Mouse (Mus musculus): Measurements from ENCODE around the gene Acer2. TPM values are rescaled to one million over a fixed set of nuclear protein-coding genes. Genes with fewer than 3 reads are reported as not detected.
A peak's percentile ranks its signal among the peaks of the same experiment; 100 is the strongest.

Gene Acer2
- total RNA-seq, 1 experiment from 2014 or later, result 0.78 TPM

GRCm38 (mm10) chr4:86886160-86886878 is 12.1 kb downstream of the Acer2 start:
- ATAC-seq (replicated peaks; ENCODE audit: low read depth, poor library complexity, severe bottlenecking), result peak; percentile 87

DNA sequence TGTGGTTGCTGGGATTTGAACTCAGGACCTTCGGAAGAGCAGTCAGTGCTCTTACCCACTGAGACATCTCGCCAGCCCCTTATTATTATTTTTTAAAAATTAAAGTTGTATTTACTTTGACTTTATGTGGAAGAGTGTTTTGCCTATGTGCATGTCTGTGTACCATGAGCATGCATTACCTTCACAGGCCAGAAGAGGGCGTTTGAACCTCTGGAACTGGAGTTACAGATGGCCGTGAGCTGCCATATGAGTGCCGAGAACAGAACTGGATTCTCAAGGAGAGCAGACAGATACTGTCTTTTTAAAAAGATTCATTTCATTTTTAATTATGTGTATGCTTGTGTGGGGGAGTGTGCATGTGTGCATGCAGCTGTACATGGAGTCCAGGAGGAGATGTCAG is 13.7 kb downstream of the Acer2 start:
- no peak for ATAC-seq (replicated peaks; ENCODE audit: low read depth, poor library complexity, severe bottlenecking)

DNA sequence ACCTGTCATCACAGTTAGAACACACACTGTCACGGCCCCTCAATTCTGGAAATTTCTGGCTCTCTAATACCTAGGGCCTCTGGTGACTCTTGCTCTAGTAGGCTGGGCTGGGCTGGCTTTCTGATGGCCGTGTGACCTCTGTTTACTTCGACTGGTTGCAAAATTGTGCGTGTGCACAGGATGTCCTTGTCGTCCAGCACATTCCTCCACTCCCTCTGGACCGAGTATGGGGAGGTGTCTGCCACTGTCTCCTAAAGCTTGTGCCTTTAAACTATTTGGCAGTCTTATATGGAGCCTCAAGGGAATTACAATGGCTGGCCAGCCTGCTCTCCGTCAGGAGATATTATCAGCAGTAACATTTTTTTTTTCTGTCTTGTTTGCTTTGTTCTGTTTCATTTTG is 23.2 kb downstream of the Acer2 start:
- no peak for ATAC-seq (replicated peaks; ENCODE audit: low read depth, poor library complexity, severe bottlenecking)

GRCm38 (mm10) chr4:86898791-86899474 is 24.7 kb downstream of the Acer2 start:
- ATAC-seq (replicated peaks; ENCODE audit: low read depth, poor library complexity, severe bottlenecking), result no peak

DNA sequence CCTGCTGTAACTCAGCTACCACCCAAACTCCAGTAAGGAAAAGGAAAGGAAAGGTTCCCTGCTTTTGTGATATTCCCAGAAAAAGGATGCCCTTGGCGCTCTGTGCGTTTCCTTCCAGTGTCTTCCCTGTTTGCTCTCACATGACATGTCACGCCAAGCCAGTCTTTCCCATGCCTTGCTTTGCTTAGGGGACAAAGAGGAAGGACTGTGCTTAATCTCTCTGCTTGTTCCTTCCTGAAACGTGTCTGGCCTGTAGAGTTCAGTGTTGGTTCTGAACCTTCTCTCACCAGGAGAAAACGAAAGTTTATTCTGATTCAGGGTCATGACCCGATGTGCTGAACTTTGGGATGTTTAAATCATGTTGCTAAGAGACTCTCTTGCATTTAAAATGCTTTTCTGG is 28.2 kb downstream of the Acer2 start:
- peak; percentile 67 for ATAC-seq (replicated peaks; ENCODE audit: low read depth, poor library complexity, severe bottlenecking)

- peak; percentile 62; the same call in 1 of the 2 replicates for ATAC-seq (replicated peaks; ENCODE audit: low read depth, poor library complexity, severe bottlenecking)
Measured at GRCm38 (mm10) chr4:86904969-86905368, 30.8 kb downstream of the Acer2 start.

DNA sequence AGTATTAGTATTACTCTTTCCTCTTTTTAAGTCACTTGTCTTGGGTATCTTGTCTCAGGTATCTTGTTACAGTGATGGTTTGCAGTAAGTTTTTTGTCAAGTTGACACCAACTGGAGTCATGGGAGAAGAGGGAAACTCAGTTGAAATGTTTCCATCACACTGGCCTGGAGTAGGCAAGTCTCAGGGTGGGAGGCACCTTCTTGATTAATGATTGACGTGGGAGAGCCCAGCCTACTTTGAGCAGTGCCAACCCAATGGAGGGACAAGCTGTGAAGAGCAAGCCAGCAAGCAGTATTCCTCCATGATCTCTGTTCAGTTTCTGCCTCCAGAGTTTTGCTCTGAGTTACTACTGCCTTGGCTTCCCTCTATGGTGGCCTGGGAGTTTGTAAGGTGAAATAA is 31.7 kb downstream of the Acer2 start:
- no peak for ATAC-seq (replicated peaks; ENCODE audit: low read depth, poor library complexity, severe bottlenecking)

GRCm38 (mm10) chr4:86911576-86912341 is 37.6 kb downstream of the Acer2 start:
- ATAC-seq (replicated peaks; ENCODE audit: low read depth, poor library complexity, severe bottlenecking), result 0 out of 2 replicates have a peak, but pooled peaks have one; percentile 29

DNA sequence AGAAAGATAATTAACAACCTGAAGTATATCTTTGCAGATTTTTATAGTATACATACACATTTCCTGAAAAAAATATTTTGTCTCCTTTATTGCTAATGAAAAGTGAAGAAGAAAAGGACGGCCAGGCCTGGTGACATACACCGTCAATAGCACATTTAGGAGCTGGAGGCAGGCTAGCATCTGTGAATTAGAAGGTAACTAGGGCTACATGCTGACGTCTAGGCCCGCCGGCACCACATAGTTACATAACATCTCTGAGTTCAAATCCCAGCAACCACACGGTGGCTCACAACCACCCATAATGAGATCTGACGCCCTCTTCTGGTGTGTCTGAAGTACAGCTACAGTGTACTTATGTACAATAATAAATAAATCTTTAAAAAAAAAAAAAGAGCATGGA is 38.6 kb downstream of the Acer2 start:
- no peak for ATAC-seq (replicated peaks; ENCODE audit: low read depth, poor library complexity, severe bottlenecking)

GRCm38 (mm10) chr4:86916062-86916461 is 41.9 kb downstream of the Acer2 start:
- ATAC-seq (replicated peaks; ENCODE audit: low read depth, poor library complexity, severe bottlenecking), result no peak

GRCm38 (mm10) chr4:86923476-86924055 is 49.4 kb downstream of the Acer2 start:
- ATAC-seq (replicated peaks; ENCODE audit: low read depth, poor library complexity, severe bottlenecking), result no peak

DNA sequence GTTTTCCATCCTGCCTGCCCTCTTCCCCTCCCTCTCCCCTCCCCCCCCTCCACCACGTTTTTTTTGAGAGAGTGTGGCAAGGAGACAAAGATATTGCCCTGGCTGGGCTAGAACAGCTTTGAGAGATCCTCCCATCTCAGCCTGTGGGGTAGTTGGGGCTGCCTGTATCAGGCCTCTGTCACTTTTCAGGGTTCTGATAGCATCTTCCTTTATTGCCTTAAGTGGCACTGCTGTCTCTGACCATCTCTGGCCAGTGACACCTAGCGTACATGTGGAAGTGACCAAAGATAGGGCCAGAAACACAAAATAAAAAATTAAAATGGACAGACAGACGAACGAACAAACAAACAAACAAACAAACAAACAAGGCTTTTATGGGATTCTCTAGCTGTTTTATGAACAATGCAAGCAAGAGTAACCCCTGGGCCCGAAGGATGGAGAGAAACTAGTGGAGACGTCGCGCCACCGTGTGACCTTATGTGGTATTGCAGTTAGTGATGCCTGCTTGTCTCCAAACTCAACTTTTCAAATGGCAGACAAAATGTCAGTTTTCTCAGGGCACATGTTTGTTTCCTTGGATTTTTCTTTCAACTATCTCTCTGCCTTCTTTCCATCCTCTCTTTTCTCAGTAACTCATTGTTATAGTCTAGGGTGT is 50.7 kb downstream of the Acer2 start:
- peak; percentile 96 for ATAC-seq (replicated peaks; ENCODE audit: low read depth, poor library complexity, severe bottlenecking)

DNA sequence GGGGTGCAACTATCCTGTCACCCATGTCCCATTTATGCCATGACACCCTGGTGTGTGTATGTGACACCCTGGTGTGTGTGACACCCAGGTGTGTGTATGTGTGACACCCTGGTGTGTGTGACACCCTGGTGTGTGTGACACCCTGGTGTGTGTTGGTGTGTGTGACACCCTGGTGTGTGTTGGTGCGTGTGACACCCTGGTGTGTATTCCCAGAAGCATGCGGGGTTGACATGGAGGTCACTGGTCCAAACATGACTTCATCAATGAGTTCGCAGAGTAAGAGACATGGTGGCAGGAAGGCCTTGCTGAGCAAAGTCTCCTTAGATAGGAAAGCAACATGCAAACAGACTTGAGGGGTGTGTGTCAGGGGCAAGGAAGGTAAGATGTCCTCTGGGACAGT is 52.8 kb downstream of the Acer2 start:
- no peak for ATAC-seq (replicated peaks; ENCODE audit: low read depth, poor library complexity, severe bottlenecking)

- ATAC-seq (replicated peaks; ENCODE audit: low read depth, poor library complexity, severe bottlenecking), result no peak
Measured at GRCm38 (mm10) chr4:86930101-86930635, 56.0 kb downstream of the Acer2 start.

DNA sequence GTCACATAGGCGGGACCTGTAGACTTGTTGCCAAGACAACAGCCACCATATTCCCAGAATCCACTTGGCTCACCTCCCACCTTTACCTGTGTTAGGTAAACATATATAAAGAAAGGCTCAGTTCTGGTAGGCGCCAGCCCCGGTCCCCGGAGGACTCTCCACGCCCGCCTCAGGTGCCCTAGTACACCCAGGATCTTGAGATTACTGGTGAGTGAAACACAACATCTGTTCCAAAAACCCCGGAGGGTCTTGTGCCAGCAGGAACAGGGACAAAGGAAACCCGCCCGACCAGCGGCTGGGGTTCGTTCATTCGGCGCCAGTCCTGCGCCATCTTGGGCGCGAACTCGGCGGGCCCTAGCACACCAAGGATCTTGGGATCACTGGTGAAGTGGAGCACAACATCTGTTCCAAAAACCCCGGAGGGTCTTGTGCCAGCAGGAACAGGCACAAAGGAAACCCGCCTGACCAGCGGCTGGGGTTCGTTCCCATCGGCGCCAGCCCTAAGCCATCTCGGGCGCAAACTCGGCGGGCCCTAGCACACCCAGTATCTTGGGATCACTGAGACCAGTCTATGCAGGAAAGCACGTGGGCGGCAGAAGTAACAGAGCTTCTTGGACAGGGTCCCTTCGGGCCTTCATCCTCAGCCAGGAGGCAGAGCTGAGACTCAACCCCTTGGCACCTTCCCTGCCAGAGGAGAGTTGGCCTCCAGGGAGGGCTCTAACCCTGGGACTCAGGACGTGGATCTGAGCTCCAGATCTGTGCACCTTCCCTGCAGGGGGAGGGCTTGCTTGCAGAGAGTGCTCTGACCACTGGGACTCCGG is 56.6 kb downstream of the Acer2 start:
- ATAC-seq (replicated peaks; ENCODE audit: low read depth, poor library complexity, severe bottlenecking), result 0 out of 2 replicates have a peak, but pooled peaks have one; percentile 18

DNA sequence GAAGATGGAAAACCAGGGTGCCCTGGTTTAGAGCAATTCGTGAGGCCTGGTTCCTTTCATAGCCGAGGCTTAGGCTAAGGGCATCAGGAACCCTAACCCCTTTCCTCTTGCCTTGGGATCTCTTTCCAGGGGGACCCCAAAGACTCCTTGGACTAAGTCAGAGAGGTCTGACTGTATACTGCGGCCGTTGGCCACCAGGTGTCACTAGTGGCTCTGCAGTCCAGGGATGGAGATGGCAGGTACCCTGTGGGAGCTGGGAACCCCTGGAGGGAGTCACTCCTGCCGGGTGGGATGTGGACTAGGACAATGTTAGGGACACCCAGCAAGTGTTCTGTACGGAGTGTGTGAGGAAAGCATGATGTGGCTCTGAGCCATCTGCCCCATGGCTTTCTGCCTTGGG is 58.8 kb downstream of the Acer2 start:
- no peak for ATAC-seq (replicated peaks; ENCODE audit: low read depth, poor library complexity, severe bottlenecking)

DNA sequence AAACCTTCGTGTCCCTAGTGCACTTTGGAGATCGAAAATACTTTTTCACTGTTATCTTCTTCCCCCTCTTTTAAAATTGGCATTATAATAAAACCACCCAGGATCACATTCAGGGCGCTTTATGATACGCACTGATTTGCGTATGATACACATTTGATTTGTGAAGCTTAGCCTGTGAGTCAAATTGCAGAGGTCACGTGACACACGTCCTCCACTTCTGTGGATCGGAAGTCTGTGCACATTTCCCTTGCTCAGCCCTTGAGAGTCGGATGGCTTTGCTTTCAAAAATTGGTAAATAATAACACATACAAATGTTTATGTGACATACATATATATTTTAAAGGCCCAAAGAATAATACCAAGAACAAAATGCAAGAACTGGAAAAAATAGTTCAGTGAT is 62.0 kb downstream of the Acer2 start:
- no peak for ATAC-seq (replicated peaks; ENCODE audit: low read depth, poor library complexity, severe bottlenecking)

DNA sequence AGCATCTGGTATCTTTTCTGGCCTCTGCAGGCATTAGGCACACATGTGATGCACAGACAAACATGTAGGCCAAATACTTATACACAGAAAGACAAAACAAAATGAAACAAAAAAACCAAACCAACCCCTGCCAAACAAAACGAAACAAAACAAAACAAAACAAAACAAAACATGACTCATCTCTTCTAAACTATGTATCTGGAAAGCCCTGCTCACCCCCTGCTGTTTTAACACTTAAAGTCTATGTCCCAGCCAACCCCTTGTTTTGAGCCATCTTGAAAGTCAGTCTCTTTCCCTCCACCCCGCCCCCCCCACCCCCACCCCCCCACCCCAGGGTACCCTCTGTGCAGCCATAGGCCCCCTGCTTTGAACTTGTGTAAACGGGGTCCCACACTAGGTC is 62.5 kb downstream of the Acer2 start:
- no peak for ATAC-seq (replicated peaks; ENCODE audit: low read depth, poor library complexity, severe bottlenecking)

DNA sequence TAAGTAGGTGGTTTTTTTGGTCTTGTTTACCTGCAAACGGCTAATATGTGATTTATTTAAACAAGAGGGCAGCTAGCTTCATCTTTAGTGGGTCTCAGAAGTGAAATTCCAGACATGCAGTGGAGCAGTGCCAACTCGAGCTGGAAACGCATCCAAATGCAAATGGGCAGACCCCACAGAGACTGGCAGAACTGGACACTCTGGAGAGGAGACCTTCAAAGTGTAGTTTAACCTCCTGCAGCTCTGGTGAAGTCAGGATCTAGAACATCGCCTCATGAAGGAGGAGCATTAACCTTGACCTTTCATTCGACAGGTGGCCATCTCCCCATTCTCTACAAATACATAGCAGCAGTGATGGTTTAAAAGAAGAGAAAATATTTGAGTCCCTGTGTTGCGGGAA is 68.5 kb downstream of the Acer2 start:
- ATAC-seq (replicated peaks; ENCODE audit: low read depth, poor library complexity, severe bottlenecking), result no peak
